Mouse (Mus musculus) cerebellum, adult 2 months (tissue): Measurements from ENCODE around the gene 1700015F17Rik. TPM values are rescaled to one million over a fixed set of nuclear protein-coding genes. Genes with fewer than 3 reads are reported as not detected.

ENCODE experiments used
- DNase-seq, 2 experiments: peaks; one replicate each; pipeline ENCODE4 v3.0.0; 2021
- H3K27ac ChIP-seq: fragments of 200-500 bp; 2 replicates; pipeline ENCODE4 v1.5.1; 2012; ENCODE audit warnings: low read length, control low read depth, inconsistent platforms; ENCODE audit not compliant: insufficient read depth
- H3K27me3 ChIP-seq: fragments of 200-500 bp; 2 replicates; pipeline ENCODE4 v1.6.1; 2012; ENCODE audit warnings: inconsistent platforms, mild to moderate bottlenecking, low read length, moderate library complexity; ENCODE audit not compliant: control insufficient read depth, insufficient read depth
- H3K4me1 ChIP-seq: fragments of 200-500 bp; 2 replicates; pipeline ENCODE4 v1.6.1; 2011; ENCODE audit warnings: low read length; ENCODE audit not compliant: control insufficient read depth, insufficient read depth
- H3K4me3 ChIP-seq: fragments of 200-500 bp; replicated peaks from 2 replicates; pipeline ENCODE3; 2011; ENCODE audit warnings: mild to moderate bottlenecking, low read depth, low read length, control low read depth; ENCODE audit not compliant: insufficient read depth
- CTCF ChIP-seq: fragments of 200-500 bp; IDR thresholded peaks from 2 replicates; pipeline ENCODE4 v1.5.1; 2011; ENCODE audit warnings: low read depth, mild to moderate bottlenecking, control low read depth, low read length, moderate library complexity, borderline replicate concordance; ENCODE audit not compliant: insufficient read depth
- POLR2A ChIP-seq: fragments of 200-500 bp; IDR thresholded peaks from 2 replicates; pipeline ENCODE4 v1.6.1; 2011; ENCODE audit warnings: low read length, control low read depth, borderline replicate concordance; ENCODE audit not compliant: insufficient read depth
- WGBS: fragments of 180-500 bp; shearing (Covaris S2); methylation state at CpG from one replicate; pipeline ENCODE4 v1.1.7; 2018; 5-methylcytosine and 5-hydroxymethylcytosine counted together
- polyA plus RNA-seq: library from polyadenylated mRNA; depleted of rRNA; stranded (reverse); fragments of >200 nt; gene quantifications from 2 replicates; pipeline ENCODE4 v1.2.3, GENCODE M21; 2012

1700015F17Rik gene
- polyA plus RNA-seq, 1 experiment: 0.49 TPM

DNA sequence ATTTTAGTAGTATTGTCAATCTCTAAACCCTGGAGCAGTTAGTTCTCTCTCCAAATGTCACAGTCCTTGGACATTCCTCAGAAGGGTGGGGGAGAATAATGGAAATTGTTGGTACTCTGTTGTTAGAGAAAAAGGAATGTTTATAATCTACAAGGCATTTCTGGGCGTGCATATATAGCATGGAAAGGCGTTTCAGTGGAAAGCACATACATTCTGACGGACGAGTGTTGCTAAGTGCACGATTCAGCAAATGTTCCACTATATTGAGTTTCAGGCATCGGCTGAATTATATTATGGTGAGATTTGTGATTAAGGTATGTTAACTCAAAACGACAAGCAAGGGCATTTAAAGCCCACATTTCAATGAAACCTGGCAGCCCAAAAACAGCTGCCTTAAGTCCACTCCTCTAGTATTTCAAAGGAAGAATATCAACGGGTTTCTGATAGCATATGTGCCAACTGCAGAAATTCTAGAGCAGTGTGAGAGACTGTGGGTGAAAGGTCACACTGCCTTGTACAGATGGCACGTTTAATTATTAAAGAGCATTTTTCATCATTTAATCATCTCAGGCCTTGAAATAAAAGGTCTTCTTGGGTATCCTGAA is 4.4 kb upstream of the 1700015F17Rik start:
- WGBS: 75% methylated on average over 9 of the region's 9 CpGs
- no peaks in the 10 kb centered on the region for H3K4me1 ChIP-seq

DNA sequence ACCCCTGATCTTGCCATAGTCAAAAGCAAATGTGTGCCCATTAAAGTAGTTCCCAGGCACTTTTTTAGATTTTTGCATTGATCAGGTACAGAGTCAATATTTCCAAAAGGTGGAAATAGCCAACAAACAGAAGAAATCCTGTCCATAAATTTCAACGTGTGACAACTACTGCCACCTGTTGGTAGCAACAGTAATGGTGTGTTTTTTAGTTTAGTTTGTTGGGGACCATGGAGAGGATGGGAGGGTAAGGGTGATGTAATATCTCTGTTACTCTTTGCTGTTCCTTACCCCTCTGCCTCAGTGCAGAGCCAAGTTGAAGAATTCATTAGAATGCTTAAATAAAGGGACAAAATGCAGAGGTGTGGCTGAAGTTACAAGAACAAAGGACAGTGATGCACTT is 2.7 kb upstream of the 1700015F17Rik start:
- H3K27me3 ChIP-seq: no peaks in the 10 kb centered on the region
- no peak for DNase-seq

More for the DNA sequence above, 4.4 kb upstream of the 1700015F17Rik start:
- Histone ChIP-seq H3K4me3 (no peak overlapping the region), H3K27me3 (no peaks in the 10 kb centered on the region), H3K27ac (no peak overlapping the region)
- TF ChIP-seq POLR2A: no peak
- no peak for TF ChIP-seq CTCF
- DNase-seq: no peak

DNA sequence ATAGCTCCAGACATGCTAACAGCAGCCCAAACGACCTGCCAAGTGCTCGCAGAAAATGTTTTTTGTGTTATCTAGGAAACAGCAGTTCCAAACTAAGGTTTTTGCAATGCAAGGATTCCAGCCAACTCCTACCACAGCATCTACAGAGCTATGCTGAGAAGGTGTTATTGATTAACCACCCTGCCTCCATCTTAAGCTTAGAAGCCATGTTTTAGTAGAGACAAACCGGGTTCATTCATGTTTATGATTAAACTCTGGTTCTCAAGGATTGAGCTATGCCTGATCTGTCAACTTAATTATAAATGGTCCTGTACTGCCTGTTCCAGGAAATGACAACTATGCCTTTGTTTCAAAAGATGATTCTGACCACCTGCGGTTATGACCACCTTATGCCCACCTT is 2.8 kb downstream of the 1700015F17Rik start:
- Histone ChIP-seq H3K4me3 (no peak overlapping the region), H3K4me1 (no peaks in the 10 kb centered on the region), H3K27me3 (no peaks in the 10 kb centered on the region), H3K27ac (no peak overlapping the region)
- 88% methylated on average over 4 of the region's 4 CpGs for WGBS
- TF ChIP-seq CTCF: no peak
- no peak for TF ChIP-seq POLR2A
- no peak for DNase-seq

More for the DNA sequence above, 2.7 kb upstream of the 1700015F17Rik start:
- WGBS: 4% methylated on average over 1 of the region's 1 CpGs
- H3K27ac ChIP-seq: no peak overlapping the region
- TF ChIP-seq CTCF (peak; percentile 26; the same call in 1 of the 2 replicates), POLR2A (no peak)
- H3K4me1 ChIP-seq: no peaks in the 10 kb centered on the region
- no peak overlapping the region for H3K4me3 ChIP-seq

DNA sequence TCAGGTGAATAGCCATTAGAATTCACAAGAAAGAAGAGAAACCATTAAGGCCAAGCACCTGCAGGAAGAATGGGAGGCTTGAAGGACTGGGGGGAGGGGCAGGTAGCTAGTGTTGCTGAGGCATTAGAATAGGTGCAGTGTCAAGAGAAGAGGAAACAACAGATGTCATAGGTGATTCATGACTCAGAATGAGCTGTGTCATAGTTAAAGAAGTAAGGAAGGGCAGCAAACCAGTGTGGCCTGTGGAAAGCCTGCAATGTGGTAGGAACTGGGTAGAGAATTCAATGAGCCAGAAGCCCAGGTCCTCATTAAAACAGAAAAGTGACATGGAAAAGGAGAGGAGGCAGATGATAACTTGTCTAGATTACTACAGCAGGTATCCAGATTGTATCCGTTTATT is 13.7 kb downstream of the 1700015F17Rik start:
- Histone ChIP-seq H3K4me1 (no peaks in the 10 kb centered on the region), H3K27me3 (no peaks in the 10 kb centered on the region), H3K27ac (no peak overlapping the region), H3K4me3 (no peak overlapping the region)
- DNase-seq: no peak
- WGBS: 82% methylated on average over 1 of the region's 1 CpGs
- TF ChIP-seq POLR2A (no peak), CTCF (no peak)

DNA sequence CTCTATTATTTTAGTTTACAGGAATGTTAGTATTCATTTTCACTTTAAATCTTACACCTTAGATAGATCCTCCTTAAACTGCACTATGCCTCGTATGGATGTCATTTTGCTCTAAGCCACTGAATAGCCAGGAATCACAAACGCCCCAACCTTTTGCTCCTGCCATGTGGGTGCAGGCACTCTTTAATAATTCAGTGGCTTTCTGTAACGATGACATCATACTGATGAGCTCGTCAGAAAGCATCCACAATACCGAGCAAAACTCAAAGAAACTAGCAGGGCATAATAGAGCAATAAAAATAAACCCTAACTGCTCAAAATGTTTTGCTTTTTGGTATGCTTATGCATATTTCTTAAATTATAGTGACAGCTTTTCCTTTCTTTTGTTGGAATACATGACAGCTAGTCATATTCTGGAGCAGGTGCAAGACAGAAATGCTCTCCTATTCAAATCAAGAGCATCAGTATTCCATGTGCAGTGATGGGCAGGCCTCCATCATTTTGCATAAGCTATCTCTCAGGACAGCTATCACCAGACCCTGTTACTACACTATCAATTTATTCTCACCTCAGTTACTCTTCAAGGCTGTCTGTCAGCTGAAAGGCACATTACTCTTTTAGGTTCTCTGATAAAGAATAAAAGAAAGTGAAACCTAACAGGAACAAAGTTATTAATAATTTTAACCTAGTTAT is 47.1 kb downstream of the 1700015F17Rik start:
- 27% methylated on average over 5 of the region's 5 CpGs for WGBS
- no peak overlapping the region for H3K4me3 ChIP-seq
- DNase-seq: no peak
- no peak overlapping the region for H3K27ac ChIP-seq
- no peaks in the 10 kb centered on the region for H3K4me1 ChIP-seq
- H3K27me3 ChIP-seq: no peaks in the 10 kb centered on the region
- TF ChIP-seq POLR2A: no peak
- TF ChIP-seq CTCF: no peak

DNA sequence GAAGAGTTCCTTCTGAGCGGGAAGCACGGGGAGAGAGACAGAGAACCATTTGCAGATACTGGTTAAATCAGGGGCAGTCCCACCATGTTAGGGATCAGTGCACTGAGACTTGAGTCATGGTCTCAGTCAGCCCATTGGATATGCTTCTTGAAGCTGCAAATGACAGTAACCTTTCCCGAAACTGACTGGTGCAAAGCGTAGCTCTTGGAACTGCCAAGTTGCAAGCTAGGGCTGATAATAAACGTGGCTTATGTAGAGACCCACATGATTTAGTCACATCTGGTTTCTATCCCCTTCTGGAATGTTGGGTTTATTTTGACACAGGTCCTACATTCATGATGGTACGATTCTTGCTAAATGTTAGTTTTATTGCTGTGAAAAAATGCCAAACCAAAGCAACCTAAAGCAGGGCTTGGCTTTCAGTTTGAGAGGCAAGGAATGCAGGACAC is 55.2 kb downstream of the 1700015F17Rik start:
- 85% methylated on average over 6 of the region's 6 CpGs for WGBS

DNA sequence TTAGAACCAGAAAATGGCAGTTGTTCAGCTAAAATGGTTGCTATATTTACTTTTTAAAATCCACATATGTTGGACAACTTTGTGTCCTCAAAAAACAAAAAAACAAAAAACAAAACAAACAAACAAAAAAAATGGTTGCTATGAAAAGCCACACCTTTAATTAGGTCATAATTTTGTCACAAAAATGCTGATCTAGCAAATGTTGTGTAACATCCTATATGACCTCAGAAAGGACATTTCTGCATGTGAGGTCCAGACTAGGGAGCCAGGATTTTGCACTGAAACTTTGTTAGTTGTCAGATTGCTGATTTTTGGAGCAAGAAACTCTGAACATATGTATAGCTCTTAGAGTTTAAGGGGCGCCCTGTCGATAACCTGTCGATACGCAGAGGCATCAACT is 55.9 kb downstream of the 1700015F17Rik start:
- no peaks in the 10 kb centered on the region for H3K4me1 ChIP-seq
- TF ChIP-seq POLR2A (no peak), CTCF (no peak)
- no peak for DNase-seq
- 97% methylated on average over 4 of the region's 4 CpGs for WGBS
- H3K27me3 ChIP-seq: no peaks in the 10 kb centered on the region
- H3K27ac ChIP-seq: no peak overlapping the region
- H3K4me3 ChIP-seq: no peak overlapping the region

More for the DNA sequence above, 55.2 kb downstream of the 1700015F17Rik start:
- H3K27ac ChIP-seq: no peak overlapping the region
- TF ChIP-seq CTCF (no peak), POLR2A (no peak)
- no peak overlapping the region for H3K4me3 ChIP-seq
- no peaks in the 10 kb centered on the region for H3K27me3 ChIP-seq
- no peak for DNase-seq
- no peaks in the 10 kb centered on the region for H3K4me1 ChIP-seq

DNA sequence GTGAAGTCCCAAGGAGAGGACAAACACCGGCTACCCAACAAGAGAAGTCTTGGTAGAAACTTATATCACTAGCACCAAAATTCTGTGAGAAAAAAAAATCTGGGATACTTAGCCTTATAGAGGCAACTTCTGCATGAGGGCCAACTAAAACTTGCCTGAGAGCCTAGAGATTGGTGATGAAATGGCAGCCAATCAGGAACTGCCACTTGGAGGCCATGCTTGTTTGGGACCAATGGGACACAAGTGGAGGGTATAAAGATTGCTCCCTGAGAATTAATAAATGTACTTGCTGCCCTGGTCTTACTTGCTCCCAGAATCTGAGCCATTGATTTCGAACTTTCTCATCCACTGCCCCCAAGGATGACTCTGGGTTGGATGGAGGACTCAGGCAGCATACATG is 57.5 kb downstream of the 1700015F17Rik start:
- WGBS: 89% methylated on average over 2 of the region's 2 CpGs
- no peak overlapping the region for H3K27ac ChIP-seq

More for the DNA sequence above, 57.5 kb downstream of the 1700015F17Rik start:
- TF ChIP-seq POLR2A (no peak), CTCF (no peak)
- no peak for DNase-seq
- Histone ChIP-seq H3K4me1 (no peaks in the 10 kb centered on the region), H3K27me3 (no peaks in the 10 kb centered on the region), H3K4me3 (no peak overlapping the region)
